Mouse (Mus musculus) megakaryocyte, embryonic 14.5 days (primary cell): ENCODE results near the gene Serpina3n.
"Not testable (repeated sequence)": the region's sequence is repeated elsewhere in the genome, so short reads cannot be mapped to it uniquely, and the experiment has no call there.

Experiments used
- FLI1 ChIP-seq: IDR thresholded peaks from 2 replicates; pipeline ENCODE4 v1.6.1; 2012; ENCODE audit warnings: low read length, inconsistent platforms, mixed read lengths
- GATA1 ChIP-seq: IDR thresholded peaks from 3 replicates; pipeline ENCODE4 v1.6.1; 2012; ENCODE audit warnings: mixed read lengths, low read length, inconsistent platforms, borderline replicate concordance

DNA sequence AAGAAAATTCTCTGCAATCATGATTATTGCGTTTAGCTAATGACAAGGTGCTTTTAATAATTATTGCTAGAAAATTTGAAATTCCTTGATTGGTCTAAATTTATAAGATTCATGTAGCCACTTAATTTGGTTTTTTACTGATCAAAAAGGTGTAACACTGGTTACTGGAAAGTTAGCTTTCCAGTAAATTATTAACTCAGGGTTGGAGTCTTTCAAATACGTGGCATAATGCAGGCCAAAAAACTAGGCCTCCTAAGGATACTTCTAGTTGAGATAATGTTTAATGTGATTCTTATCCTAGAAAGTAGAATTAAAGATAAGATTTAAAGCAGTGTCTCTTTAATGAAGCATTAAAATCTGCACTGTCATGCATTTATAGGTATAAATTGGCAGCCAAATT, 28.2 kb upstream of the Serpina3n start:
- TF ChIP-seq FLI1, GATA1: not testable (repeated sequence)
